Mouse (Mus musculus) spleen, adult 2 months (tissue): ENCODE results near the gene Trip6.

Experiments used
- CTCF ChIP-seq: fragments of 200-500 bp; IDR thresholded peaks from 2 replicates; pipeline ENCODE4 v1.5.1; 2011; ENCODE audit warnings: mild to moderate bottlenecking, inconsistent platforms; ENCODE audit not compliant: insufficient read depth, insufficient read length, insufficient replicate concordance; ENCODE audit errors: extremely low read depth
- POLR2A ChIP-seq: fragments of 200-500 bp; IDR thresholded peaks from 2 replicates; pipeline ENCODE4 v1.6.1; 2011; ENCODE audit warnings: low read depth, low read length, inconsistent platforms

GRCm38 (mm10) chr5:137317361-137317760 is 3.2 kb upstream of the Trip6 start:
- TF ChIP-seq CTCF (no peak), POLR2A (no peak)
